Mouse (Mus musculus) T-helper 1 cell (primary cell): Measurements from ENCODE around the gene Cd28.

ENCODE experiments used
- in situ Hi-C: fragments of 300-600 bp; cut with MboI, MseI; formaldehyde crosslinking; loops from one replicate; pipeline ENCODE4 v1.15.1; 2025; ENCODE audit warnings: high pct_unique_total_duplicates

Gene Cd28

GRCm38 (mm10) chr1:60750201-60750765 lies 33.7 kb downstream of the Cd28 start:
- in situ Hi-C loops = loop anchor here (5.0 to 10.0 kb wide), 2 partner anchors 97 to 1025 kb away; no protein-coding TSS in a partner anchor

- in situ Hi-C loops = loop anchor here (5.0 to 10.0 kb wide), 2 partner anchors 96 to 1024 kb away; no protein-coding TSS in a partner anchor
These were observed 34.4 kb downstream of the Cd28 start for GRCm38 (mm10) chr1:60751011-60751410.

- in situ Hi-C loops = loop anchor here (5.0 to 10.0 kb wide), 2 partner anchors 94 to 1022 kb away; no protein-coding TSS in a partner anchor
These were observed 36.4 kb downstream of the Cd28 start for GRCm38 (mm10) chr1:60752986-60753385.

GRCm38 (mm10) chr1:60753981-60754380 lies 37.4 kb downstream of the Cd28 start:
- in situ Hi-C loops = loop anchor here (5.0 to 10.0 kb wide), 2 partner anchors 93 to 1021 kb away; no protein-coding TSS in a partner anchor

GRCm38 (mm10) chr1:60755391-60756243 lies 39.0 kb downstream of the Cd28 start:
- in situ Hi-C loops = loop anchor here (5.0 to 10.0 kb wide), 2 partner anchors 72 to 1019 kb away; no protein-coding TSS in a partner anchor

GRCm38 (mm10) chr1:60757631-60758030 lies 41.0 kb downstream of the Cd28 start:
- in situ Hi-C loops = loop anchor here (5.0 to 10.0 kb wide), 2 partner anchors 70 to 1017 kb away; no protein-coding TSS in a partner anchor

- in situ Hi-C loops = loop anchor here (5.0 to 10.0 kb wide), 2 partner anchors 69 to 1017 kb away; no protein-coding TSS in a partner anchor
These were observed 41.6 kb downstream of the Cd28 start for GRCm38 (mm10) chr1:60758226-60758625.

- in situ Hi-C loops = loop anchor here (5.0 to 10.0 kb wide), 2 partner anchors 68 to 1015 kb away; no protein-coding TSS in a partner anchor
These were observed 43.1 kb downstream of the Cd28 start for GRCm38 (mm10) chr1:60759563-60760335.

- in situ Hi-C loops = no loop called here
These were observed 43.9 kb downstream of the Cd28 start for GRCm38 (mm10) chr1:60760475-60760874.

- in situ Hi-C loops = no loop called here
These were observed 45.0 kb downstream of the Cd28 start for GRCm38 (mm10) chr1:60761528-60762171.

GRCm38 (mm10) chr1:60762451-60762850 lies 45.9 kb downstream of the Cd28 start:
- in situ Hi-C loops = no loop called here

GRCm38 (mm10) chr1:60762916-60763315 lies 46.3 kb downstream of the Cd28 start:
- in situ Hi-C loops = no loop called here

- in situ Hi-C loops = no loop called here
These were observed 55.2 kb downstream of the Cd28 start for GRCm38 (mm10) chr1:60771771-60772170.

- in situ Hi-C loops = no loop called here
These were observed 56.6 kb downstream of the Cd28 start for GRCm38 (mm10) chr1:60773231-60773630.

- in situ Hi-C loops = no loop called here
These were observed 59.6 kb downstream of the Cd28 start for GRCm38 (mm10) chr1:60776166-60776565.

GRCm38 (mm10) chr1:60776906-60777305 lies 60.3 kb downstream of the Cd28 start:
- in situ Hi-C loops = no loop called here

GRCm38 (mm10) chr1:60778465-60779115 lies 62.0 kb downstream of the Cd28 start:
- in situ Hi-C loops = no loop called here

- in situ Hi-C loops = no loop called here
These were observed 62.6 kb downstream of the Cd28 start for GRCm38 (mm10) chr1:60779176-60779575.

- in situ Hi-C loops = no loop called here
These were observed 65.1 kb downstream of the Cd28 start for GRCm38 (mm10) chr1:60781666-60782065.

GRCm38 (mm10) chr1:60793717-60794116 lies 77.1 kb downstream of the Cd28 start:
- in situ Hi-C loops = no loop called here
